Mouse (Mus musculus) monocyte, adult 59 days (primary cell): Measurements from ENCODE around the gene Sf3a1. TPM values are rescaled to one million over a fixed set of nuclear protein-coding genes. Genes with fewer than 3 reads are reported as not detected.

ENCODE experiments used
- total RNA-seq, 2 experiments: library from RNA; stranded (reverse); gene quantifications; one replicate each; pipeline ENCODE4 v1.2.4; 2023

Sf3a1 gene
- total RNA-seq = 10 to 100 TPM; 29.3 to 31.8 TPM

GRCm38 (mm10) chr11:4159808-4160708, at the start of gene Sf3a1, which contains the start of gene Ccdc157:
Gene Sf3a1, plus strand, starts transcription at chr11:4160350.
Gene Ccdc157, minus strand, starts transcription at chr11:4160293.

DNA sequence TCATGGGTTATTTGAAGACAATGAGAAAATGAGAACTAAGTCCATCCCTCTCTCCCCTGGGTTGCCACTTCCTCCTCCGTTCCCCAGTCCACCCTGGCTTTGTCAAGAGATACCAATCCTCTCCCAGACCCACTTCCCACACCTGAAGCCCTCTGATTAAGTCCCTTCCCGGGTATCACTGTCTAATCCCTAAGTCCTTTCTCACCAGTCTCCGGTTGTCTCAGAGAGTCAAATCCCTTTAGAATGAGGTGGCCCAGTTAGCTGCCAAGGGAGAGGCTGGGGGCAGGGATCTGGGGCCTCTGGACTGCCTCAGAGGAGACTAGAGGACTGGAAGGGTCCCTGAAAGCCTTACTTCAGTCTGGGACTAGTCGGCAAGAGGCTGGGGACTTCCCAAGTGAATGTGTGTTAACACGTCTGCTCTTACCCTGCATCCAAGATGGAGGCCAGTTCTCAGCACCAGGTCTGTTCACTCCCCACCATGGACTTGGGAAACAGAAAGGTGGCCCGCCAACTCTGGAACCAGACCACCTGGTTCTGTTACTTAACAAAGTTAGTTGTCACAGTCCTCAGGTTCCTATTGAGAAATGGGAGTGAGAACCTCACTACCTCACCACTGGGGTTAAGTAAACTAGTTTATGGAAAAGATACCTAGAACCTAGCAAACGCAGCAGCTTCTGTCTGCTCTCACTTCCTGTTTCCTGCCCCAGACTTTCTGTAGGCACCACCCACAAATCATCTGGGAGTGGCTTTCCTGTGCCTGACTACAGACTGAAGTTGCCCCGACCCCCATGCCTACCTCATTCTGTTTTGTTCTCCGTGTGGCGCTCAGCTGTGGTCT, 37.2 kb upstream of the Sf3a1 start, which contains the start of gene Sec14l2:
TSS of gene Sec14l2 (minus strand) at position 674 of the 838 bp plus-strand sequence.

GRCm38 (mm10) chr11:4134986-4135935, 24.9 kb upstream of the Sf3a1 start, which contains the start of gene Rnf215:
Gene Rnf215, plus strand, starts transcription at chr11:4135202.

GRCm38 (mm10) chr11:4186486-4187317, 26.6 kb downstream of the Sf3a1 start, which contains the start of gene Tbc1d10a:
Gene Tbc1d10a, plus strand, starts transcription at chr11:4186789.

DNA sequence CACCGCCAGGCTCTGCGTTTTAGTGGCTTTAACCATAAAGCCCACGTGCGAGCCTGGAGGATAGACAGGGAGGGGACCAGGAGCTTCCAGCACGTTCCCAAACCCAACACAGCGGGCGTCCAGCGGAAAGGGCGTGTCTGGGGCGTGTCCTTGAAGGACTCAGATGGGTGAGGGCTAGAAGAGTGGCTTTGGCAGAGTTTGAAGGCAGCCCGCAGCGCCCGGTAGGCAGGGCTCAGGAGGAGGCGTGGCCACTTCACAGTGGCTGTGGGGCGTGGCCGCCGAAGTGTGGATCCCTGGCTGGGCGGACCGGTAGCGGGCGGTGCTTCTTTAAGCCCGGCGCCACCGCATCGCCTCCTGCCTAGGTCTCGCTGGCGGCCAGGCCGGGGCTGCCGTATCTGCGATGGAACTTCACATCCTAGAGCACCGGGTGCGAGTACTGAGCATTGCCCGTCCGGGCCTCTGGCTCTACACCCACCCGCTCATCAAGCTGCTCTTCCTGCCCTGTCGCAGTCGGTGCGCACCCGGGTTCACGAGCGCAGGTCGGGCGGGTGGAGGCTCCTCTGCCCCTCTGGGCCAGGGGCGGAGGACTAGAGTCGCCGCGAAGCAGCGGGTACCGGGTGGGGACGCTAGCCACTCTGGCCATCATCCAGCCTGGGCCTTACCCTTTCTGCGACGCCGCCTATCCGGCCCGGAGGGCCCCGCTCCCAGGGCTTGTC, 57.9 kb downstream of the Sf3a1 start, which contains the start of gene Castor1:
TSS of gene Castor1 (plus strand) at position 312 of the 716 bp plus-strand sequence.

Other genes with a start within 250 kb of the Sf3a1 start
- 10 to 100 TPM; 27.1 to 29.5 TPM for gene Slc35e4, start 245.7 kb upstream of the Sf3a1 start, total RNA-seq
- gene Tcn2, start 228.2 kb upstream of the Sf3a1 start, total RNA-seq = 100 to 1,000 TPM; 108 to 152 TPM
- 10 to 100 TPM; 62.3 to 64.0 TPM for gene Pes1, start 196.4 kb upstream of the Sf3a1 start, total RNA-seq
- gene 4930556J24Rik, start 183.6 kb upstream of the Sf3a1 start, total RNA-seq = not detected
- gene Gal3st1, start 176.7 kb upstream of the Sf3a1 start, total RNA-seq = not detected
- not detected for gene Sec14l4, start 128.9 kb upstream of the Sf3a1 start, total RNA-seq
- gene Sec14l3, start 95.5 kb upstream of the Sf3a1 start, total RNA-seq = not detected
- under 1 TPM; 0.47 to 0.88 TPM for gene Mtfp1, start 64.9 kb upstream of the Sf3a1 start, total RNA-seq
- under 1 TPM in 1 of 2 experiments, not detected in 1; 0.33 TPM for gene Sec14l2, start 36.9 kb upstream of the Sf3a1 start, total RNA-seq
- gene Rnf215, start 25.1 kb upstream of the Sf3a1 start, total RNA-seq = 10 to 100 TPM; 21.5 to 30.7 TPM
- 1 to 10 TPM; 1.0 to 1.1 TPM for gene Ccdc157, start 57 bp upstream of the Sf3a1 start, total RNA-seq
- 10 to 100 TPM; 36.5 to 38.7 TPM for gene Tbc1d10a, start 26.4 kb downstream of the Sf3a1 start, total RNA-seq
- gene Castor1, start 57.9 kb downstream of the Sf3a1 start, total RNA-seq = 1 to 10 TPM; 2.6 to 4.3 TPM
- gene Osm, start 76.1 kb downstream of the Sf3a1 start, total RNA-seq = 10 to 100 TPM; 74.4 to 81.8 TPM
- 1 to 10 TPM; 2.3 to 3.4 TPM for gene Lif, start 97.2 kb downstream of the Sf3a1 start, total RNA-seq